Mouse (Mus musculus): ENCODE measurements at regions not wholly inside any gene's neighbourhood (a gene's known extent, or its start where the extent isn't known, plus 50 kb on each side); places are given as distances from the start of the nearest gene placed in this dataset.

DNA sequence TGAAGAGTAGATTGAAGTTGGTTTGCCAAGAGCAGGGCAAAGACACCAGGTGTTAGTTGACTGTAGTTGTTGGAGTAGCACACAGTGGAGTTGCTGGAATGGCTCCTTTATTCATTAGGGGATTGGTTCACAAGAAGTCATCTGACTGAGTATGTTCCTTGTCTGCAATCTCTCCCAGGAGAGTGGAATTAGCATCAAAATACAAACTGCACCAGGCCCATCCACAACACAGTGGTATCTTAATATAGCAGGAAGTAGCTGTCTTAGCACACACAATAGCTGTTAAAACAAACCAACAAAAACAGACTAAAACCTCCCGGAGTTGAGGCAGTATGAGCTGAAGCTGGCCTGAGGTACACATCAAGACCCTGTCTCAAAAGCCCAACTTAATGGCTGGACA is 723.5 kb upstream of the Kdm8 start:
- TF ChIP-seq POLR2A (IDR thresholded peaks at IDR 0.05; ENCODE audit: extremely low read depth, insufficient read depth, low read length) = no peak
- no peak for TF ChIP-seq CTCF (IDR thresholded peaks at IDR 0.05; ENCODE audit: extremely low read depth, insufficient read depth, low read length)

All from cortical plate, adult 2 months (tissue).